Mouse (Mus musculus): Measurements from ENCODE around the gene Lsm12.

DNA sequence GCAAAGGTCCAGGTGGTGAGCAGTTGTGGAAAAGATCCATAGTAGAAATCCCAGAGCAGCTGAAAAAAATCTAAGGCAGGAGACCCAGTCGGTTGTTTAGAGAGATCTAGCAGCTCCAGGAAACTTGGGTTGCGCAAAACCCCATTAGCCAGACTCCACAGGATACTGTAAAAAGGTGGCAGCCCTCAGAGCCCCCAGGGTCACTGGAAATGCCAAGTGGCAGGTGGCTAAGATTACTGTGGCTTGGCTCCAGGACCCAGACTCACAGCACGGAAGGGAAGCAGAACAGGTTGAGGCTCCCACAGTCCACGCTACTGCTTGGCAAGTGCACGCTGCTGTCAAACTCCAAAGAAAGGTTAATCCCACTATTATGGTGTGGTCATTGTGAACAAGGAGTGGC, 25.3 kb downstream of the Lsm12 start:
- TF ChIP-seq CTCF (IDR thresholded peaks at IDR 0.05; ENCODE audit: extremely low read depth, insufficient read depth, low read length) (no peak), POLR2A (IDR thresholded peaks at IDR 0.05; ENCODE audit: extremely low read depth, insufficient read depth, low read length) (no peak)

Measured in cortical plate, adult 2 months (tissue).